Mouse (Mus musculus): ENCODE results near the gene Cog2. TPM values are rescaled to one million over a fixed set of nuclear protein-coding genes. Genes with fewer than 3 reads are reported as not detected.
A peak's percentile ranks its signal among the peaks of the same experiment; 100 is the strongest.

Gene Cog2
- polyA plus RNA-seq, 1 experiment from 2014 or later, result 36.9 TPM

DNA sequence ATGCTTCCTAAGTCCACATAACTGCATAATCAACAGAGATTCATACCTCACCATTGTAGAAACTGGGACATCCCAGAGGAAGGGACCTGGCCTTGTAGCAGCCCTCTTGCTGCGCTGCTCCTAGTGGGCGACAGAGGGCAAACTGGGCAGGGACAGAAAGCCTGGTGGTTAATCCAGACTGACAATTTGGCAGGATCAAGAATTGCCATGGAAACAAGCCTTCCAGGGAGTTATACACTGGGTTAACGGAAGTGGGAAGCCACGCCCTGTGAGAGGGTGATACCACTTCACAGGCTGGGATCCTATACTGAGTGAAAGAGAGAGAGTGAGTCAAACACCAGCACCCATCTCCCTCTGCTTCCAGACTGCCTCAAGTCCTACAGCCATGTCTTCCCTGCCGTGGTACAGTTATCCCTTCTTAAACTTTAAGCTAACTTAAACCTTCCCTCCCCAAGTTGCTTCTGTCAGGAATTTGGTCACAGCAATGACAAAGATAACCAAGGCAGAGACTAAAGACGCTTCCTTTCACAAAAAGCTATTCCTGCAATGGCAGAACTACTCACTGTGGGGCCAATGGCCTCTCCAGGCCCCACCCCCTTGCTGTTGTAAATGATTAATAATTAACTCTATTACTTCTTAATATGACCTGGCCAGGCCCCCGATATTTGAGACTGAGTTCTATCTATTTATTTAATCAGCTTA, 21.2 kb upstream of the Cog2 start:
- peak; percentile 7 for DNase-seq
- no peak for TF ChIP-seq CTCF (IDR thresholded peaks at IDR 0.05; ENCODE audit: low read depth)
- no peak overlapping the region for H3K27ac ChIP-seq (ENCODE audit: low read depth)
- H3K9me3 ChIP-seq (ENCODE audit: low read depth, low read length), result no peaks in the 10 kb centered on the region
- no peaks in the 10 kb centered on the region for H3K4me1 ChIP-seq (ENCODE audit: insufficient read depth)
- no peak overlapping the region for H3K9ac ChIP-seq
- no peaks in the 10 kb centered on the region for H3K27me3 ChIP-seq (ENCODE audit: insufficient read depth, low read length)
- WGBS, result 51% methylated on average over 7 of the region's 7 CpGs
- no peak overlapping the region for H3K4me3 ChIP-seq (ENCODE audit: low read depth, low read length)
- no peaks in the 10 kb centered on the region for H3K36me3 ChIP-seq (ENCODE audit: insufficient read depth)
- H3K4me2 ChIP-seq, result no peak overlapping the region
- no peak for ATAC-seq (ENCODE audit: insufficient read depth)

DNA sequence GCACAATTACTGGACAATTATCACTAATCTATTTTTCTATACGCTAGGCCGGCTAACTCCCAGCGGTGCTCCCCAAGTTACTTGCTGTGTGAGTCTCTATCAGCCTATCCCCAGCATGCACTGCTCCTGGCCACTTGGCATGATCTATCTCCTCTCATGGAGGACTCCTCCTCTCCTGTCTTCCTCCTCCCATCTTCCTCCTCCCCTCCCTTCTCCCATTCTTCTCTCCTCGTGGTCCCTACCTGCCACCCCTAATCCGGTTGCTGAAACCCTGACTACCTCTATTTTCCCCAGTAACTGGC, 20.7 kb upstream of the Cog2 start:
- no peak for TF ChIP-seq CTCF (IDR thresholded peaks at IDR 0.05; ENCODE audit: low read depth)
- no peak overlapping the region for H3K27ac ChIP-seq (ENCODE audit: low read depth)
- 77% methylated on average over 5 of the region's 5 CpGs for WGBS

GRCm38 (mm10) chr8:124505626-124506025, 14.9 kb upstream of the Cog2 start:
- ATAC-seq (ENCODE audit: insufficient read depth), result no peak
- H3K9me3 ChIP-seq (ENCODE audit: low read depth, low read length), result no peaks in the 10 kb centered on the region
- no peaks in the 10 kb centered on the region for H3K4me1 ChIP-seq (ENCODE audit: insufficient read depth)
- DNase-seq, result no peak
- H3K4me3 ChIP-seq (ENCODE audit: low read depth, low read length), result no peak overlapping the region
- H3K27ac ChIP-seq (ENCODE audit: low read depth), result no peak overlapping the region
- no peaks in the 10 kb centered on the region for H3K27me3 ChIP-seq (ENCODE audit: insufficient read depth, low read length)
- H3K9ac ChIP-seq, result no peak overlapping the region
- H3K36me3 ChIP-seq (ENCODE audit: insufficient read depth), result no peaks in the 10 kb centered on the region
- no peak for TF ChIP-seq CTCF (IDR thresholded peaks at IDR 0.05; ENCODE audit: low read depth)
- no peak overlapping the region for H3K4me2 ChIP-seq

More for the DNA sequence above, 20.7 kb upstream of the Cog2 start:
- no peaks in the 10 kb centered on the region for H3K4me1 ChIP-seq (ENCODE audit: insufficient read depth)
- H3K9ac ChIP-seq, result no peak overlapping the region
- no peak overlapping the region for H3K4me3 ChIP-seq (ENCODE audit: low read depth, low read length)
- no peaks in the 10 kb centered on the region for H3K9me3 ChIP-seq (ENCODE audit: low read depth, low read length)
- no peak overlapping the region for H3K4me2 ChIP-seq
- no peaks in the 10 kb centered on the region for H3K27me3 ChIP-seq (ENCODE audit: insufficient read depth, low read length)
- ATAC-seq (ENCODE audit: insufficient read depth) (no peak), DNase-seq (no peak)
- no peaks in the 10 kb centered on the region for H3K36me3 ChIP-seq (ENCODE audit: insufficient read depth)

DNA sequence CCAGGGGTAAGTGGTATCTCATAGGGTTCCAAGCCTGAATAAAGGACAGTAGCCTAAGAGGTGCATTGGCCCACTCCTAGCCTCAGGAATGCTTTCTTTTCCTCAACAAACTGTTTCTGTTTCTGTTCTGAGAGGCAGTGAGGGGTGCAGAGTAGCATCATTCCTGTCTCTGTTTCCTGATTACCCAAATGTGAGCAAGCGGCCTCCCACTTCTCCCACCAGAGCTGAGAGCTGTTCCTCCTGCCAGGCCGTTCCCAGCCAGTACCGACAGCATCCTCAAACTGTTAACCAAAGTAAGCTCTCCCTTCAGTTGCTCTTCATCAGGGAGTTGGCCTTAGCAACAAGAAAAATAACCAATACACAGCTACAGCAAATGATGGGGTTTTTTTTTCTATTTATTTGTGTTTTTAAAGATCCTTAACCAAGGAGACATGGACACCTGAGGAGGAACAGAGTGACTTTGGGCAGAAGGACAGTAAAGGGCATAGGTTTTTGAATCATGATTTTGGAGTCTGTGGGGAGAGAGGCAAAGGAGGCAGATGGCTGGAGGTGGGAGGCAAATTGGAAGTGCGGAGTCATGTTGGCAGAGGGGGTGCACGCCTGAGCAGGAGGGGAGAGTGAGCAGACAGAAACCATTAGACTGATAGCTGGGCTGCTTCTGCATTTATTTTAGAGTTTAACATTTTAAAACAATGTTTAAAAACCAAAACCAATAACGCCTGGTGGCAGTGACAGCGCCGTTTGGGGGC, 12.8 kb upstream of the Cog2 start:
- H3K4me2 ChIP-seq, result no peak overlapping the region
- H3K36me3 ChIP-seq (ENCODE audit: insufficient read depth), result no peaks in the 10 kb centered on the region
- H3K27me3 ChIP-seq (ENCODE audit: insufficient read depth, low read length), result no peaks in the 10 kb centered on the region
- no peaks in the 10 kb centered on the region for H3K4me1 ChIP-seq (ENCODE audit: insufficient read depth)
- TF ChIP-seq CTCF (IDR thresholded peaks at IDR 0.05; ENCODE audit: low read depth), result no peak
- no peak overlapping the region for H3K9ac ChIP-seq
- no peak for ATAC-seq (ENCODE audit: insufficient read depth)
- no peaks in the 10 kb centered on the region for H3K9me3 ChIP-seq (ENCODE audit: low read depth, low read length)
- no peak overlapping the region for H3K27ac ChIP-seq (ENCODE audit: low read depth)
- no peak overlapping the region for H3K4me3 ChIP-seq (ENCODE audit: low read depth, low read length)
- WGBS, result 73% methylated on average over 8 of the region's 8 CpGs
- no peak for DNase-seq

DNA sequence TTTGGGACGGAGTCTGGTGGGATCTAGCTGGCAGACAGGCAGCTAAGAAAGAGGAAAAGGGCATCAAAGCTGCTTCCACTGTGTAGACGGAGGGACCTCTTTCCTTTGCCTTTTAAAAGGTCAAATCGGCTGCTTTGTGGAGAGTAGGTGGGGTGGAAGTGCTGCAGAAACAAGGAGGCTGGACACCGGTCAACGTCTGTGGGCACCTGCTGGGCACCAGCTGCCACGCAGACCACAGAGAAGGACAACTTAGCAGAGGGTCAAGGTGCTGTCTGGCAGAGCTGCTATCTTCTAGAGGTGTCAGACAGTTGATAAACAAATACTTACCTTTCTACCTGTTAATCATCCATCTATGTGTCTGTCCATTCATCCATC, 12.3 kb upstream of the Cog2 start:
- H3K4me1 ChIP-seq (ENCODE audit: insufficient read depth), result no peaks in the 10 kb centered on the region
- no peaks in the 10 kb centered on the region for H3K36me3 ChIP-seq (ENCODE audit: insufficient read depth)
- H3K27me3 ChIP-seq (ENCODE audit: insufficient read depth, low read length), result no peaks in the 10 kb centered on the region
- H3K27ac ChIP-seq (ENCODE audit: low read depth), result no peak overlapping the region
- 65% methylated on average over 6 of the region's 6 CpGs for WGBS
- DNase-seq (no peak), ATAC-seq (ENCODE audit: insufficient read depth) (no peak)
- H3K9ac ChIP-seq, result no peak overlapping the region
- no peak for TF ChIP-seq CTCF (IDR thresholded peaks at IDR 0.05; ENCODE audit: low read depth)
- no peak overlapping the region for H3K4me2 ChIP-seq
- H3K4me3 ChIP-seq (ENCODE audit: low read depth, low read length), result no peak overlapping the region
- no peaks in the 10 kb centered on the region for H3K9me3 ChIP-seq (ENCODE audit: low read depth, low read length)

GRCm38 (mm10) chr8:124509156-124509555, 11.4 kb upstream of the Cog2 start:
- Histone ChIP-seq H3K9ac (no peak overlapping the region), H3K27ac (ENCODE audit: low read depth) (no peak overlapping the region), H3K27me3 (ENCODE audit: insufficient read depth, low read length) (no peaks in the 10 kb centered on the region), H3K9me3 (ENCODE audit: low read depth, low read length) (no peaks in the 10 kb centered on the region), H3K4me2 (no peak overlapping the region), H3K4me1 (ENCODE audit: insufficient read depth) (no peaks in the 10 kb centered on the region), H3K4me3 (ENCODE audit: low read depth, low read length) (no peak overlapping the region), H3K36me3 (ENCODE audit: insufficient read depth) (no peaks in the 10 kb centered on the region)
- ATAC-seq (ENCODE audit: insufficient read depth) (no peak), DNase-seq (no peak)
- TF ChIP-seq CTCF (IDR thresholded peaks at IDR 0.05; ENCODE audit: low read depth), result no peak
- 71% methylated on average over 3 of the region's 3 CpGs for WGBS

- DNase-seq (no peak), ATAC-seq (ENCODE audit: insufficient read depth) (no peak)
- Histone ChIP-seq H3K27me3 (ENCODE audit: insufficient read depth, low read length) (no peaks in the 10 kb centered on the region), H3K4me1 (ENCODE audit: insufficient read depth) (no peaks in the 10 kb centered on the region; the same call in 1 of the 2 replicates), H3K27ac (ENCODE audit: low read depth) (no peak overlapping the region), H3K9ac (no peak overlapping the region), H3K36me3 (ENCODE audit: insufficient read depth) (no peaks in the 10 kb centered on the region), H3K9me3 (ENCODE audit: low read depth, low read length) (no peaks in the 10 kb centered on the region), H3K4me2 (no peak overlapping the region), H3K4me3 (ENCODE audit: low read depth, low read length) (no peak overlapping the region)
- WGBS, result 61% methylated on average over 3 of the region's 3 CpGs
- TF ChIP-seq CTCF (IDR thresholded peaks at IDR 0.05; ENCODE audit: low read depth), result no peak
These were observed 4.5 kb upstream of the Cog2 start for GRCm38 (mm10) chr8:124516039-124516438.

All from lung, embryonic 14.5 days (tissue).